ENCODE assay signal across 10 mouse cellular contexts in genomic region chr16:85871971-85872370, GRCm38 (mm10).
"Had no signal": no experiment of that assay in that cellular context is flagged by ENCODE, and none has a peak within 500 bp of the region (broad histone marks: within the 10 kb centered on the region; RNA-seq: fewer than 3 reads in every experiment).

No protein-coding gene starts in this region.

- ATAC-seq: hindbrain, postnatal 0 days; liver, embryonic 12.5 days; midbrain, embryonic 13.5 days had no signal

- H3K4me3 ChIP-seq: limb, embryonic 15.5 days; liver, embryonic 12.5 days; midbrain, embryonic 13.5 days; stomach, embryonic 15.5 days had no signal

- H3K4me2 ChIP-seq: limb, embryonic 15.5 days; liver, embryonic 12.5 days; midbrain, embryonic 13.5 days; stomach, embryonic 15.5 days had no signal

- H3K27ac ChIP-seq: hindbrain, postnatal 0 days; limb, embryonic 15.5 days; liver, embryonic 12.5 days; midbrain, embryonic 13.5 days; stomach, embryonic 15.5 days had no signal

- H3K27me3 ChIP-seq: limb, embryonic 15.5 days; liver, embryonic 12.5 days; midbrain, embryonic 13.5 days; stomach, embryonic 15.5 days had no signal

- H3K36me3 ChIP-seq: liver, embryonic 12.5 days; midbrain, embryonic 13.5 days; stomach, embryonic 15.5 days had no signal

- H3K4me1 ChIP-seq: limb, embryonic 15.5 days; liver, embryonic 12.5 days; midbrain, embryonic 13.5 days; stomach, embryonic 15.5 days had no signal

- H3K9me3 ChIP-seq: limb, embryonic 15.5 days; liver, embryonic 12.5 days; midbrain, embryonic 13.5 days; stomach, embryonic 15.5 days had no signal

- H3K9ac ChIP-seq: limb, embryonic 15.5 days; liver, embryonic 12.5 days; midbrain, embryonic 13.5 days; stomach, embryonic 15.5 days had no signal

- DNase-seq: kidney, adult 11 months; layer of hippocampus, adult 9-11 months; layer of hippocampus, postnatal 36 days; right cerebral cortex, postnatal 14 days; thymus, postnatal 36 days had no signal
